Mouse (Mus musculus): ENCODE measurements around the gene Arl4a. TPM values are rescaled to one million over a fixed set of nuclear protein-coding genes. Genes with fewer than 3 reads are reported as not detected.

The Arl4a gene
- total and polyA plus RNA-seq, 3 experiments = 24.3 to 25.4 (median 24.6) TPM

GRCm38 (mm10) chr12:39987177-39987576 is 50.6 kb downstream of the Arl4a start:
- H3K36me3 ChIP-seq (replicated peaks in 1 of 2; ENCODE audit: control insufficient read depth in 1 of 2, insufficient read depth in 1 of 2, low read length in 1 of 2) = no peaks in the 10 kb centered on the region
- no peak overlapping the region for H3K4me3 ChIP-seq (replicated peaks in 1 of 3; ENCODE audit: low read depth in 2 of 3, low read length in 2 of 3, poor library complexity in 1 of 3)
- H3K4me2 ChIP-seq (ENCODE audit: insufficient read depth, low read depth, poor library complexity, severe bottlenecking) = no peak overlapping the region
- no peaks in the 10 kb centered on the region for H3K9me3 ChIP-seq (replicated peaks; ENCODE audit: low read length)
- H3K9ac ChIP-seq (ENCODE audit: insufficient read depth, low read depth) = no peak overlapping the region
- 0 out of 4 replicates have a peak, but pooled peaks cover 0 to 2% of the 10 kb centered on the region in 2 experiments for H3K4me1 ChIP-seq (ENCODE audit: control insufficient read depth in 1 of 2, insufficient read depth in 2 of 2)
- in situ Hi-C loops (cut with MboI; ENCODE audit: low pct_ligation_motif_present, low pct_unique_long_range_greater_than_20kb, low sequenced_read_pairs) = no loop called here
- no peaks in the 10 kb centered on the region for H3K79me2 ChIP-seq (replicated peaks; ENCODE audit: control insufficient read depth, extremely low read depth, insufficient read depth, poor library complexity, severe bottlenecking)
- DNase-seq (ENCODE audit: extremely low read depth) = no peak
- no peak overlapping the region for H3K27ac ChIP-seq (ENCODE audit: insufficient read depth, low read depth)
- no peaks in the 10 kb centered on the region for H3K27me3 ChIP-seq (replicated peaks)
- TF ChIP-seq JUND (conservative IDR thresholded peaks at IDR 0.05; ENCODE audit: low read depth, low read length) (no peak), USF1 (IDR thresholded peaks at IDR 0.05; ENCODE audit: low read depth, low read length) (no peak), IRF4 (IDR thresholded peaks at IDR 0.05; ENCODE audit: low read depth, low read length) (no peak), MAZ (IDR thresholded peaks at IDR 0.05; ENCODE audit: low read depth, low read length) (no peak), POLR2A (IDR thresholded peaks at IDR 0.05; ENCODE audit: low read depth, low read length) (no peak), JUN (IDR thresholded peaks at IDR 0.05; ENCODE audit: insufficient read depth, low read depth, low read length) (no peak), PAX5 (IDR thresholded peaks at IDR 0.05; ENCODE audit: low read length) (no peak), MEF2A (IDR thresholded peaks at IDR 0.05; ENCODE audit: borderline replicate concordance, low read depth, low read length) (no peak), HCFC1 (IDR thresholded peaks at IDR 0.05; ENCODE audit: low read depth, low read length) (no peak), CTCF (conservative IDR thresholded peaks at IDR 0.05 in 1 of 2, IDR thresholded peaks at IDR 0.05 in 1 of 2; ENCODE audit: low read depth in 2 of 2, low read length in 2 of 2) (no peak), RAD21 (IDR thresholded peaks at IDR 0.05; ENCODE audit: low read depth, low read length) (no peak)
- dilution Hi-C loops (cut with MboI; ENCODE audit: extremely low pct_ligation_motif_present, extremely low pct_unique_long_range_greater_than_20kb, low sequenced_read_pairs) = no loop called here

GRCm38 (mm10) chr12:39985639-39986038 is 52.2 kb downstream of the Arl4a start:
- dilution Hi-C loops (cut with MboI; ENCODE audit: extremely low pct_ligation_motif_present, extremely low pct_unique_long_range_greater_than_20kb, low sequenced_read_pairs) (no loop called here), in situ Hi-C loops (cut with MboI; ENCODE audit: low pct_ligation_motif_present, low pct_unique_long_range_greater_than_20kb, low sequenced_read_pairs) (no loop called here)
- Histone ChIP-seq H3K27ac (ENCODE audit: insufficient read depth, low read depth) (no peak overlapping the region), H3K9ac (ENCODE audit: insufficient read depth, low read depth) (no peak overlapping the region), H3K4me3 (replicated peaks in 1 of 3; ENCODE audit: low read depth in 2 of 3, low read length in 2 of 3, poor library complexity in 1 of 3) (no peak overlapping the region), H3K9me3 (replicated peaks; ENCODE audit: low read length) (no peaks in the 10 kb centered on the region), H3K36me3 (replicated peaks in 1 of 2; ENCODE audit: control insufficient read depth in 1 of 2, insufficient read depth in 1 of 2, low read length in 1 of 2) (no peaks in the 10 kb centered on the region), H3K4me2 (ENCODE audit: insufficient read depth, low read depth, poor library complexity, severe bottlenecking) (no peak overlapping the region), H3K79me2 (replicated peaks; ENCODE audit: control insufficient read depth, extremely low read depth, insufficient read depth, poor library complexity, severe bottlenecking) (no peaks in the 10 kb centered on the region), H3K4me1 (ENCODE audit: control insufficient read depth in 1 of 2, insufficient read depth in 2 of 2) (0 out of 4 replicates have a peak, but pooled peaks cover 0 to 2% of the 10 kb centered on the region in 2 experiments), H3K27me3 (replicated peaks) (no peaks in the 10 kb centered on the region)
- DNase-seq (ENCODE audit: extremely low read depth) = no peak
- TF ChIP-seq MXI1 (IDR thresholded peaks at IDR 0.05; ENCODE audit: low read depth, low read length) = no peak
- TF ChIP-seq CTCF (conservative IDR thresholded peaks at IDR 0.05 in 1 of 2, IDR thresholded peaks at IDR 0.05 in 1 of 2; ENCODE audit: low read depth in 2 of 2, low read length in 2 of 2) = peak in 1 of 2 experiments; percentile 38; a peak in 2 of 4 replicates
- TF ChIP-seq CHD2 (IDR thresholded peaks at IDR 0.05; ENCODE audit: low read length) = no peak
- peak; percentile 38 for TF ChIP-seq SMC3 (IDR thresholded peaks at IDR 0.05; ENCODE audit: low read depth, low read length)
- no peak; the same call in 1 of the 2 replicates for TF ChIP-seq RAD21 (IDR thresholded peaks at IDR 0.05; ENCODE audit: low read depth, low read length)
- no peak for TF ChIP-seq SIN3A (IDR thresholded peaks at IDR 0.05; ENCODE audit: low read length)
- TF ChIP-seq ETS1 (conservative IDR thresholded peaks at IDR 0.05; ENCODE audit: low read depth, low read length) = no peak
- TF ChIP-seq TCF12 (IDR thresholded peaks at IDR 0.05; ENCODE audit: low read depth, low read length) = no peak
- no peak for TF ChIP-seq NRF1 (IDR thresholded peaks at IDR 0.05; ENCODE audit: low read depth, low read length)

All from CH12.LX (cell line).